Mouse (Mus musculus) heart, embryonic 10.5 days (tissue): ENCODE measurements around the gene Ptgr2. TPM values are rescaled to one million over a fixed set of nuclear protein-coding genes. Genes with fewer than 3 reads are reported as not detected.
"Not testable (repeated sequence)": the region's sequence is repeated elsewhere in the genome, so short reads cannot be mapped to it uniquely, and the experiment has no call there.

Experiments
- DNase-seq: peaks from one replicate; pipeline ENCODE4 v3.0.0-alpha.2; 2017; ENCODE audit warnings: low spot score
- H3K27ac ChIP-seq: fragments of 300-500 bp; sonication (generic); 2 replicates; pipeline ENCODE4 v1.5.1; 2016; ENCODE audit warnings: mild to moderate bottlenecking
- H3K27me3 ChIP-seq: fragments of 300-500 bp; sonication (generic); 2 replicates; pipeline ENCODE4 v1.6.1; 2016; ENCODE audit warnings: mild to moderate bottlenecking; ENCODE audit not compliant: poor library complexity, insufficient read depth, severe bottlenecking
- H3K36me3 ChIP-seq: fragments of 300-500 bp; sonication (generic); 2 replicates; pipeline ENCODE4 v1.6.1; 2016; ENCODE audit warnings: mild to moderate bottlenecking, moderate library complexity
- H3K4me1 ChIP-seq: fragments of 300-500 bp; sonication (generic); 2 replicates; pipeline ENCODE4 v1.6.1; 2016; ENCODE audit warnings: mild to moderate bottlenecking
- H3K4me3 ChIP-seq: fragments of 300-500 bp; sonication (generic); 2 replicates; pipeline ENCODE4 v1.5.1; 2016; ENCODE audit warnings: mild to moderate bottlenecking, moderate library complexity
- H3K9me3 ChIP-seq: fragments of 300-500 bp; sonication (generic); 2 replicates; pipeline ENCODE4 v1.6.1; 2016; ENCODE audit warnings: mild to moderate bottlenecking, moderate library complexity
- WGBS: fragments of 180-500 bp; shearing (Covaris S2); methylation state at CpG from one replicate; pipeline ENCODE4 v1.1.7; 2016; 5-methylcytosine and 5-hydroxymethylcytosine counted together
- polyA plus RNA-seq: library from polyadenylated mRNA; unstranded; fragments of >200 nt; fragmentation: Nextera tagmentation; extraction: Ambion mirVana; gene quantifications from 2 replicates; pipeline ENCODE4 v1.2.1, GENCODE M21; 2016

Ptgr2 gene
- polyA plus RNA-seq, 1 experiment from 2014 or later: 52.7 TPM

- WGBS: under 1% methylated on average over 77 of the region's 77 CpGs
These were observed 31.9 kb downstream of the Ptgr2 start, which contains the start of gene Zfp410 for GRCm38 (mm10) chr12:84316721-84317621. Gene Zfp410, plus strand, starts transcription at chr12:84316852.

GRCm38 (mm10) chr12:84327111-84327512 is 42.1 kb downstream of the Ptgr2 start:
- WGBS: 50% methylated on average over 4 of the region's 4 CpGs
- Histone ChIP-seq H3K36me3 (peaks cover 69% of the 10 kb centered on the region), H3K27ac (no peak overlapping the region), H3K4me1 (no peaks in the 10 kb centered on the region; the same call in 1 of the 2 replicates), H3K9me3 (no peaks in the 10 kb centered on the region), H3K4me3 (no peak overlapping the region), H3K27me3 (no peaks in the 10 kb centered on the region)
- DNase-seq: no peak

More at GRCm38 (mm10) chr12:84316721-84317621, 31.9 kb downstream of the Ptgr2 start, which contains the start of gene Zfp410:
- Histone ChIP-seq H3K27ac (peak within 1 kb of the TSS; percentile 98), H3K4me1 (peaks cover 11% of the 10 kb centered on the region), H3K9me3 (no peaks in the 10 kb centered on the region), H3K27me3 (no peaks in the 10 kb centered on the region), H3K4me3 (peak within 1 kb of the TSS; percentile 96), H3K36me3 (peaks cover 8% of the 10 kb centered on the region; the same call in 1 of the 2 replicates)
- peak; percentile 95 for DNase-seq

- Histone ChIP-seq H3K36me3 (peaks cover 98% of the 10 kb centered on the region), H3K4me3 (no peak overlapping the region), H3K27ac (no peak overlapping the region), H3K27me3 (no peaks in the 10 kb centered on the region), H3K9me3 (no peaks in the 10 kb centered on the region), H3K4me1 (no peaks in the 10 kb centered on the region)
- DNase-seq: no peak
- WGBS: 93% methylated on average over 11 of the region's 11 CpGs
These were observed 52.1 kb downstream of the Ptgr2 start for GRCm38 (mm10) chr12:84336963-84337625.

GRCm38 (mm10) chr12:84347192-84347591 is 62.2 kb downstream of the Ptgr2 start:
- Histone ChIP-seq H3K27me3 (no peaks in the 10 kb centered on the region), H3K4me3 (no peak overlapping the region), H3K9me3 (no peaks in the 10 kb centered on the region), H3K36me3 (peaks cover 46% of the 10 kb centered on the region), H3K27ac (no peak overlapping the region), H3K4me1 (no peaks in the 10 kb centered on the region)
- DNase-seq: no peak
- 33% methylated on average over 2 of the region's 2 CpGs for WGBS

GRCm38 (mm10) chr12:84358699-84359098 is 73.7 kb downstream of the Ptgr2 start:
- peaks cover 26% of the 10 kb centered on the region for H3K36me3 ChIP-seq
- not testable (repeated sequence) for H3K9me3 ChIP-seq, DNase-seq, H3K27ac ChIP-seq, H3K4me3 ChIP-seq, H3K27me3 ChIP-seq
- H3K4me1 ChIP-seq: peaks cover 19% of the 10 kb centered on the region
- 57% methylated on average over 2 of the region's 2 CpGs for WGBS

- WGBS: under 1% methylated on average over 51 of the region's 51 CpGs
- Histone ChIP-seq H3K4me1 (peaks cover 28% of the 10 kb centered on the region), H3K27me3 (no peaks in the 10 kb centered on the region), H3K9me3 (no peaks in the 10 kb centered on the region), H3K4me3 (peak within 1 kb of the TSS; percentile 94), H3K36me3 (peaks cover 5% of the 10 kb centered on the region), H3K27ac (peak within 1 kb of the TSS; percentile 89)
- DNase-seq: peak; percentile 98
These were observed 76.8 kb downstream of the Ptgr2 start, which contains the start of the genes Coq6 and Fam161b for GRCm38 (mm10) chr12:84361555-84362489. Gene Coq6, plus strand, starts transcription at chr12:84361657. Gene Fam161b, minus strand, starts transcription at chr12:84361833.

GRCm38 (mm10) chr12:84362872-84363271 is 77.8 kb downstream of the Ptgr2 start:
- H3K4me3 ChIP-seq: peak overlapping the region; percentile 94
- DNase-seq: no peak
- WGBS: 48% methylated on average over 2 of the region's 2 CpGs
- H3K27ac ChIP-seq: peak overlapping the region; percentile 89; the same call in 1 of the 2 replicates
- H3K36me3 ChIP-seq: peaks cover 10% of the 10 kb centered on the region
- peaks cover 28% of the 10 kb centered on the region for H3K4me1 ChIP-seq
- no peaks in the 10 kb centered on the region for H3K9me3 ChIP-seq
- H3K27me3 ChIP-seq: no peaks in the 10 kb centered on the region

GRCm38 (mm10) chr12:84364291-84364690 is 79.3 kb downstream of the Ptgr2 start:
- Histone ChIP-seq H3K4me1 (peaks cover 28% of the 10 kb centered on the region), H3K27ac (0 out of 2 replicates have a peak overlapping the region, but pooled peaks have one; percentile 29), H3K27me3 (no peaks in the 10 kb centered on the region), H3K36me3 (peaks cover 24% of the 10 kb centered on the region), H3K4me3 (peak overlapping the region; percentile 19; the same call in 1 of the 2 replicates), H3K9me3 (no peaks in the 10 kb centered on the region)
- WGBS: 70% methylated on average over 9 of the region's 9 CpGs
- DNase-seq: no peak

- WGBS: 90% methylated on average over 6 of the region's 6 CpGs
- Histone ChIP-seq H3K4me3 (no peak overlapping the region), H3K36me3 (peaks cover 33% of the 10 kb centered on the region), H3K9me3 (no peaks in the 10 kb centered on the region), H3K4me1 (peaks cover 28% of the 10 kb centered on the region), H3K27ac (no peak overlapping the region), H3K27me3 (no peaks in the 10 kb centered on the region)
- DNase-seq: no peak
These were observed 80.1 kb downstream of the Ptgr2 start for GRCm38 (mm10) chr12:84365137-84365536.

Other genes with a start within 250 kb of the Ptgr2 start
- gene Acot4, start 246.9 kb upstream of the Ptgr2 start, polyA plus RNA-seq: 0.37 and 0.72 TPM in 2 replicates
- not detected in 2 replicates for gene Gm49366, start 246.3 kb upstream of the Ptgr2 start, polyA plus RNA-seq
- gene Acot3, start 233.1 kb upstream of the Ptgr2 start, polyA plus RNA-seq: 0.34 and 0.60 TPM in 2 replicates
- gene Acot5, start 215.9 kb upstream of the Ptgr2 start, polyA plus RNA-seq: 0.11 TPM in 1 of 2 replicates, not detected in the other
- gene Acot6, start 184.6 kb upstream of the Ptgr2 start, polyA plus RNA-seq: 0.67 and 0.69 TPM in 2 replicates
- 3.4 and 3.7 TPM in 2 replicates for gene Dnal1, start 170.9 kb upstream of the Ptgr2 start, polyA plus RNA-seq
- 0.71 and 1.1 TPM in 2 replicates for gene Pnma1, start 136.7 kb upstream of the Ptgr2 start, polyA plus RNA-seq
- 8.0 and 10.5 TPM in 2 replicates for gene Elmsan1, start 66.4 kb upstream of the Ptgr2 start, polyA plus RNA-seq
- 67.0 and 77.1 TPM in 2 replicates for gene Zfp410, start 31.6 kb downstream of the Ptgr2 start, polyA plus RNA-seq
- gene Coq6, start 76.4 kb downstream of the Ptgr2 start, polyA plus RNA-seq: 53.7 and 74.2 TPM in 2 replicates
- gene Fam161b, start 76.6 kb downstream of the Ptgr2 start, polyA plus RNA-seq: 4.4 and 4.7 TPM in 2 replicates
- gene Entpd5, start 123.8 kb downstream of the Ptgr2 start, polyA plus RNA-seq: 20.0 and 23.4 TPM in 2 replicates
- gene Bbof1, start 123.8 kb downstream of the Ptgr2 start, polyA plus RNA-seq: 0.57 and 1.1 TPM in 2 replicates
- gene Rnf113a2, start 132.0 kb downstream of the Ptgr2 start, polyA plus RNA-seq: 20.0 and 22.0 TPM in 2 replicates
- gene Aldh6a1, start 165.8 kb downstream of the Ptgr2 start, polyA plus RNA-seq: 23.8 and 31.3 TPM in 2 replicates
- gene Lin52, start 166.2 kb downstream of the Ptgr2 start, polyA plus RNA-seq: 17.7 and 20.5 TPM in 2 replicates